Mouse (Mus musculus): ENCODE measurements around the gene Olfr159. TPM values are rescaled to one million over a fixed set of nuclear protein-coding genes. Genes with fewer than 3 reads are reported as not detected.
A peak's percentile ranks its signal among the peaks of the same experiment; 100 is the strongest.

The Olfr159 gene
- polyA plus RNA-seq, 1 experiment from 2014 or later: not detected

DNA sequence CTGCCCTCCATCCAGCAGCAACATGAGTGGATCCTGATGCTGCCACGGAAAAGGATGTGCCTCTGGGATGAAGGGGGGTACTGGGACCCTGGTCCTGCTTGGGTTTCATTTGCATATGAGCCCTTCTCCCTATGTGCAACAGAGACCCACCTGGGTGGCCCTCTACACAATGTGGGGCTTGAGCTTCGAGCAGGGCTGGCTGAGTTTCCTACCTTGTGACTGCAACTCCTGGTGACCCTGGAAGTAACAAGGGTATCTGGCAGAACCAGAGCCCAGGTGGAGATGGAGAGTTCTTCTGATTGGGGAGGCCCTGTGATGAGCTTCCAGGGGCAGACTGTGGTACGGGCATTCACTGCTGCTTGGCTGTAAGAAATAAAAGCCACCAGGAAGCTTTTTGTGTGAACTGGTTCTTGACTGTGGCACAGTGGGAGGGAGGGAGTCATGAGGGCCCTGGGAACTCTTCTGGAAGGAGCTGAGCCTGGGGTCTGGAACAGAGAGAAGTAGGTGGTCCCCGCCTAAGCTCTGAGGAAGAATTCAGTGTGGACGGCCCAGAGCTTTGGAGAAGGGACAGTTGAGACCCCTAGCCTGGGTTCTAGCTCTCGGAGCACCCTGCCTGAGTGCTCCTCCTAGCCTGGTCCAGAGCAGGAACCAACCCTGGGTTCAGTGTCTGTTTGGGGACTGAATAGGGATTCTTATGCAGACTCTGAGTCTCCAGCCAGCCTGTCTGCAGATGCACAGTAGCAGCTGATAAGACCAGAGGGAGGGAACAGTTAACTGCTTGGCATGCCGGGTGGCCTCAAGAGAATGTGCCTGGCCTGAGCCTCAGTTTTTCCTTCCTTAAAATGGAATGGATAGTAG lies 42.9 kb downstream of the Olfr159 start:
- Histone ChIP-seq H3K36me3 (replicated peaks) (no peaks in the 10 kb centered on the region), H3K27me3 (ENCODE audit: poor library complexity, severe bottlenecking) (no peaks in the 10 kb centered on the region), H3K4me1 (peaks cover 12% of the 10 kb centered on the region), H3K4me3 (no peak overlapping the region), H3K9me3 (no peaks in the 10 kb centered on the region), H3K27ac (0 out of 2 replicates have a peak overlapping the region, but pooled peaks have one; percentile 2)
- WGBS: 81% methylated on average over 7 of the region's 7 CpGs
- DNase-seq (ENCODE audit: extremely low spot score, low spot score): no peak

GRCm38 (mm10) chr4:43726995-43727394 lies 43.8 kb downstream of the Olfr159 start, which contains the start of gene Hrct1:
TSS of gene Hrct1 (plus strand) at chr4:43727188.
- H3K36me3 ChIP-seq (replicated peaks): no peaks in the 10 kb centered on the region
- no peak within 1 kb of the TSS for H3K4me3 ChIP-seq
- 0 out of 2 replicates have a peak within 1 kb of the TSS, but pooled peaks have one; percentile 2 for H3K27ac ChIP-seq
- DNase-seq (ENCODE audit: extremely low spot score, low spot score): no peak
- H3K4me1 ChIP-seq: peaks cover 8% of the 10 kb centered on the region; the same call in 1 of the 2 replicates
- 60% methylated on average over 3 of the region's 3 CpGs for WGBS
- H3K9me3 ChIP-seq: no peaks in the 10 kb centered on the region
- no peaks in the 10 kb centered on the region for H3K27me3 ChIP-seq (ENCODE audit: poor library complexity, severe bottlenecking)

DNA sequence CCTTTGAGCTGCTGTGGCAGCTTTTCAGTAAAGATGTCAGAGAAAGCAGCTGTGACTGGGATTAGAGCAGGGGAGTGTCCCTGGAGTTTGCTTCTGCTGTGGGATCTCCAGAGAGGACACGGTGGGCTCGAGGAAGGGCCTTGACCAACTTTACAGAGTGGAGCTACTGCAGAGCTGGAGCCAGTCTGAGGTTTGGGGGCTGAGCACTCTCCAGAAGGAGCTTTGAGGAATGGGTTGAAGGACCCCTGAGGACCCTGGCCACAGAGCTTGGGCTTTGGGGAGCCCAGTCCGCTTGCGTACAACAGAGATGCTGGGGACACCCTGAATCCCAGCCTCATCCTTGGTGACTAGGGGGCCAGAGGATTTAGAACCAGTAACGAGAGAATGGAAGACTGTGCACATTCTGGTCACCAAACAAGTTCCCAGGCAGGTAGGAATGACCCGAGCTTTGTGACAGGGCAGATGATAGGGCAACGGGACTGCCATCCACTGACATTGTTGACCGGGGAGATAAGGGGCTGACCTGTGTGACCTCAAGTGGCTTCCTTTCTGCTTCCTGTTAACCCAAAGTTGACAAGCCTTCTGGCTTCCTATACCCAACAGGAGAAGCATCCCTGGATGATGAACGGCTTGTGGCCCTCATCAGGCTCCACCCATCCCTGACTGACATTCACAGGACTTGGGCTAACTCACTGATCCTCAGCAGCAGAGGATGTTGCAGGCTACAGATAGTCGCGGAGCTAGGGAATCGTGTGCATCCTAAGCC lies 44.4 kb downstream of the Olfr159 start:
- Histone ChIP-seq H3K4me3 (no peak overlapping the region), H3K9me3 (no peaks in the 10 kb centered on the region), H3K27ac (no peak overlapping the region), H3K4me1 (peaks cover 8% of the 10 kb centered on the region; the same call in 1 of the 2 replicates), H3K36me3 (replicated peaks) (no peaks in the 10 kb centered on the region), H3K27me3 (ENCODE audit: poor library complexity, severe bottlenecking) (no peaks in the 10 kb centered on the region)
- no peak for DNase-seq (ENCODE audit: extremely low spot score, low spot score)
- 80% methylated on average over 12 of the region's 12 CpGs for WGBS

- H3K4me1 ChIP-seq: no peaks in the 10 kb centered on the region; the same call in 1 of the 2 replicates
- WGBS: 47% methylated on average over 1 of the region's 1 CpGs
- H3K27me3 ChIP-seq (ENCODE audit: poor library complexity, severe bottlenecking): no peaks in the 10 kb centered on the region
- no peak for DNase-seq (ENCODE audit: extremely low spot score, low spot score)
- H3K27ac ChIP-seq: no peak overlapping the region
- H3K36me3 ChIP-seq (replicated peaks): no peaks in the 10 kb centered on the region
- H3K4me3 ChIP-seq: no peak overlapping the region
- H3K9me3 ChIP-seq: no peaks in the 10 kb centered on the region
Measured at GRCm38 (mm10) chr4:43724764-43725163, 46.0 kb downstream of the Olfr159 start.

- H3K4me1 ChIP-seq: no peaks in the 10 kb centered on the region
- no peak overlapping the region for H3K4me3 ChIP-seq
- WGBS: 86% methylated on average over 4 of the region's 4 CpGs
- H3K27me3 ChIP-seq (ENCODE audit: poor library complexity, severe bottlenecking): no peaks in the 10 kb centered on the region
- H3K9me3 ChIP-seq: no peaks in the 10 kb centered on the region
- no peak for DNase-seq (ENCODE audit: extremely low spot score, low spot score)
- H3K27ac ChIP-seq: no peak overlapping the region
- H3K36me3 ChIP-seq (replicated peaks): no peaks in the 10 kb centered on the region
Measured at GRCm38 (mm10) chr4:43722191-43722590, 48.6 kb downstream of the Olfr159 start.

- Histone ChIP-seq H3K4me3 (no peak overlapping the region), H3K4me1 (no peaks in the 10 kb centered on the region), H3K9me3 (no peaks in the 10 kb centered on the region), H3K27ac (no peak overlapping the region), H3K27me3 (ENCODE audit: poor library complexity, severe bottlenecking) (no peaks in the 10 kb centered on the region), H3K36me3 (replicated peaks) (no peaks in the 10 kb centered on the region)
- 87% methylated on average over 14 of the region's 16 CpGs for WGBS
- no peak for DNase-seq (ENCODE audit: extremely low spot score, low spot score)
Measured at GRCm38 (mm10) chr4:43720491-43721228, 50.1 kb downstream of the Olfr159 start.

Other genes with a start within 250 kb of the Olfr159 start
- 40.0 and 42.6 TPM in 2 replicates for gene Tpm2, start 247.2 kb downstream of the Olfr159 start, polyA plus RNA-seq (2016; fragmentation: Nextera tagmentation; extraction: Ambion mirVana)
- 32.5 and 34.4 TPM in 2 replicates for gene Creb3, start 208.7 kb downstream of the Olfr159 start, polyA plus RNA-seq (2016; fragmentation: Nextera tagmentation; extraction: Ambion mirVana)
- 42.5 and 43.0 TPM in 2 replicates for gene Tln1, start 208.3 kb downstream of the Olfr159 start, polyA plus RNA-seq (2016; fragmentation: Nextera tagmentation; extraction: Ambion mirVana)
- gene Rgp1, start 192.3 kb downstream of the Olfr159 start, polyA plus RNA-seq (2016; fragmentation: Nextera tagmentation; extraction: Ambion mirVana): 15.3 and 24.2 TPM in 2 replicates
- 24.3 and 26.4 TPM in 2 replicates for gene Gba2, start 192.1 kb downstream of the Olfr159 start, polyA plus RNA-seq (2016; fragmentation: Nextera tagmentation; extraction: Ambion mirVana)
- gene Msmp, start 186.5 kb downstream of the Olfr159 start, polyA plus RNA-seq (2016; fragmentation: Nextera tagmentation; extraction: Ambion mirVana): 0.97 TPM in 1 of 2 replicates, not detected in the other
- gene Npr2, start 139.1 kb downstream of the Olfr159 start, polyA plus RNA-seq (2016; fragmentation: Nextera tagmentation; extraction: Ambion mirVana): 5.4 and 6.2 TPM in 2 replicates
- 1.9 and 2.9 TPM in 2 replicates for gene Spag8, start 117.4 kb downstream of the Olfr159 start, polyA plus RNA-seq (2016; fragmentation: Nextera tagmentation; extraction: Ambion mirVana)
- gene Hint2, start 114.5 kb downstream of the Olfr159 start, polyA plus RNA-seq (2016; fragmentation: Nextera tagmentation; extraction: Ambion mirVana): 66.0 and 69.7 TPM in 2 replicates
- 4.2 and 4.3 TPM in 2 replicates for gene Tmem8b, start 102.0 kb downstream of the Olfr159 start, polyA plus RNA-seq (2016; fragmentation: Nextera tagmentation; extraction: Ambion mirVana)
- 1.6 and 1.7 TPM in 2 replicates for gene Fam221b, start 101.9 kb downstream of the Olfr159 start, polyA plus RNA-seq (2016; fragmentation: Nextera tagmentation; extraction: Ambion mirVana)
- not detected in 2 replicates for gene Olfr70, start 70.2 kb downstream of the Olfr159 start, polyA plus RNA-seq (2016; fragmentation: Nextera tagmentation; extraction: Ambion mirVana)
- not detected in 2 replicates for gene Olfr71, start 60.8 kb downstream of the Olfr159 start, polyA plus RNA-seq (2016; fragmentation: Nextera tagmentation; extraction: Ambion mirVana)
- gene Hrct1, start 43.8 kb downstream of the Olfr159 start, polyA plus RNA-seq (2016; fragmentation: Nextera tagmentation; extraction: Ambion mirVana): 0.16 and 0.31 TPM in 2 replicates
- 0.07 TPM in 1 of 2 replicates, not detected in the other for gene Spaar, start 41.0 kb downstream of the Olfr159 start, polyA plus RNA-seq (2016; fragmentation: Nextera tagmentation; extraction: Ambion mirVana)
- not detected in 2 replicates for gene Olfr156, start 52.9 kb upstream of the Olfr159 start, polyA plus RNA-seq (2016; fragmentation: Nextera tagmentation; extraction: Ambion mirVana)
- not detected in 2 replicates for gene Olfr157, start 69.2 kb upstream of the Olfr159 start, polyA plus RNA-seq (2016; fragmentation: Nextera tagmentation; extraction: Ambion mirVana)
- gene Olfr155, start 80.6 kb upstream of the Olfr159 start, polyA plus RNA-seq (2016; fragmentation: Nextera tagmentation; extraction: Ambion mirVana): not detected in 2 replicates
- gene Reck, start 104.5 kb upstream of the Olfr159 start, polyA plus RNA-seq (2016; fragmentation: Nextera tagmentation; extraction: Ambion mirVana): 9.4 and 11.2 TPM in 2 replicates
- gene Glipr2, start 186.4 kb upstream of the Olfr159 start, polyA plus RNA-seq (2016; fragmentation: Nextera tagmentation; extraction: Ambion mirVana): 52.7 and 52.8 TPM in 2 replicates
- gene Ccin, start 212.5 kb upstream of the Olfr159 start, polyA plus RNA-seq (2016; fragmentation: Nextera tagmentation; extraction: Ambion mirVana): not detected in 2 replicates
- gene Clta, start 233.4 kb upstream of the Olfr159 start, polyA plus RNA-seq (2016; fragmentation: Nextera tagmentation; extraction: Ambion mirVana): 176 and 179 TPM in 2 replicates